In genomic region chr2:180090285-180090684, GRCm38 (mm10) we compare ENCODE assay signal across 18 mouse cellular contexts. TPM values are rescaled to one million over a fixed set of nuclear protein-coding genes. Genes with fewer than 3 reads are reported as not detected.
"Had no signal": no experiment of that assay in that cellular context is flagged by ENCODE, and none has a peak within 500 bp of the region (broad histone marks: within the 10 kb centered on the region; RNA-seq: fewer than 3 reads in every experiment).

No protein-coding gene starts in this region.

- H3K27me3 ChIP-seq: midbrain, embryonic 15.5 days; neural tube, embryonic 13.5 days had no signal

- H3K4me1 ChIP-seq: liver, embryonic 12.5 days; midbrain, embryonic 15.5 days had no signal

- H3K36me3 ChIP-seq: midbrain, embryonic 15.5 days had no signal

- H3K27ac ChIP-seq: liver, embryonic 12.5 days; macrophage; midbrain, embryonic 15.5 days; neural tube, embryonic 13.5 days had no signal

- H3K4me2 ChIP-seq: liver, embryonic 12.5 days; lung, embryonic 14.5 days; midbrain, embryonic 11.5 days; midbrain, embryonic 15.5 days; neural tube, embryonic 13.5 days had no signal

- H3K9ac ChIP-seq: liver, embryonic 12.5 days; lung, embryonic 14.5 days; midbrain, embryonic 15.5 days; neural tube, embryonic 13.5 days had no signal

- DNase-seq: kidney, adult 8-10 months; kidney, postnatal 36 days; layer of hippocampus, adult 9-11 months; lung, embryonic 14.5 days; lung, postnatal 10 days; retina, postnatal 1 day; right cerebral cortex, postnatal 4 days; spleen, adult 18-20 months; thymus, adult 18-20 months; thymus, postnatal 14 days had no signal

- H3K9me3 ChIP-seq: liver, embryonic 12.5 days; midbrain, embryonic 15.5 days; neural tube, embryonic 13.5 days had no signal

- ATAC-seq: liver, embryonic 12.5 days; midbrain, embryonic 15.5 days had no signal

- H3K4me3 ChIP-seq: liver, embryonic 12.5 days; midbrain, embryonic 15.5 days; neural tube, embryonic 13.5 days had no signal

RNA-seq across cellular contexts. Expression of gene Hrh3, which starts 14.0 kb away (rescaled TPM):
- total RNA-seq: monocyte, adult 5-6 weeks had no signal
- polyA plus RNA-seq: liver, embryonic 12.5 days; liver, embryonic 16.5 days; lung, embryonic 14.5 days; macrophage; stomach, embryonic 14.5 days had no signal
